Mouse (Mus musculus) bone marrow macrophage, adult 2 months (primary cell): Measurements from ENCODE around the gene Mob3c.

Experiments
- CTCF ChIP-seq: IDR thresholded peaks from 2 replicates; pipeline ENCODE4 v1.5.1; 2012; ENCODE audit warnings: low read depth, mild to moderate bottlenecking, low read length, moderate library complexity
- POLR2A ChIP-seq: IDR thresholded peaks from 2 replicates; pipeline ENCODE4 v1.6.1; 2012; ENCODE audit warnings: mild to moderate bottlenecking, low read depth, low read length, borderline replicate concordance

- TF ChIP-seq POLR2A (no peak), CTCF (no peak)
Measured at GRCm38 (mm10) chr4:115855100-115855499, 27.2 kb downstream of the Mob3c start.
